ENCODE assay signal across 8 mouse cellular contexts in genomic region chr7:142482256-142482609, GRCm38 (mm10). TPM values are rescaled to one million over a fixed set of nuclear protein-coding genes. Genes with fewer than 3 reads are reported as not detected.
DNase-seq lines count a peak whose midpoint lies in the region; ATAC-seq and TF ChIP-seq lines count a peak whose summit lies in the region.

No protein-coding gene starts in this region.

- H3K4me1 ChIP-seq in embryonic fibroblast, embryonic 13.5 days (ENCODE audit: control insufficient read depth, insufficient read depth, low read length): peaks cover 38% of the 10 kb centered on the region
- H3K4me1 ChIP-seq in hindbrain, embryonic 16.5 days (ENCODE audit: control insufficient read depth, insufficient read depth, low read depth, low read length): peaks cover 14% of the 10 kb centered on the region

- ATAC-seq in hindbrain, embryonic 16.5 days: peak; percentile 38

- no peaks in the 10 kb centered on the region for H3K36me3 ChIP-seq in hindbrain, embryonic 16.5 days (ENCODE audit: control insufficient read depth, insufficient read depth, low read length)

- peak; percentile 29 for DNase-seq in kidney, postnatal 14 days
- DNase-seq in kidney, adult 9 months: no peak
- peak; percentile 29 for DNase-seq in naive thymus-derived CD4-positive, alpha-beta T cell, adult 2 months (ENCODE audit: low read depth)
- no peak for DNase-seq in thymus, postnatal 25 days
- no peak for DNase-seq in gastrocnemius, postnatal 25 days
- no peak for DNase-seq in cerebellum, adult 9-10 months

- H3K9ac ChIP-seq in hindbrain, embryonic 16.5 days (ENCODE audit: low read depth, low read length): no peak overlapping the region

- no peaks in the 10 kb centered on the region; the same call in 1 of the 2 replicates for H3K27me3 ChIP-seq in hindbrain, embryonic 16.5 days (replicated peaks; ENCODE audit: control insufficient read depth, insufficient read depth, low read length)

- whole genome bisulfite sequencing in hindbrain, embryonic 16.5 days: 25% methylated on average over 6 of the region's 6 CpGs

- TF ChIP-seq CTCF in embryonic fibroblast, embryonic 13.5 days (IDR thresholded peaks at IDR 0.05; ENCODE audit: borderline replicate concordance, insufficient read depth, low read length): no peak

- TF ChIP-seq POLR2A in embryonic fibroblast, embryonic 13.5 days (IDR thresholded peaks at IDR 0.05; ENCODE audit: low read depth, low read length): peak; percentile 38; the same call in 1 of the 2 replicates

- peak overlapping the region; percentile 96 for H3K27ac ChIP-seq in embryonic fibroblast, embryonic 13.5 days (ENCODE audit: insufficient read depth, low read length)
- H3K27ac ChIP-seq in hindbrain, embryonic 16.5 days (ENCODE audit: low read depth, low read length): peak overlapping the region; percentile 48

- no peaks in the 10 kb centered on the region for H3K9me3 ChIP-seq in hindbrain, embryonic 16.5 days (ENCODE audit: control insufficient read depth, low read length)

- H3K4me3 ChIP-seq in embryonic fibroblast, embryonic 13.5 days (ENCODE audit: insufficient read depth, low read length): no peak overlapping the region
- no peak overlapping the region for H3K4me3 ChIP-seq in hindbrain, embryonic 16.5 days (ENCODE audit: low read length)

- H3K4me2 ChIP-seq in hindbrain, embryonic 16.5 days (ENCODE audit: low read length): no peak overlapping the region; the same call in 1 of the 2 replicates

RNA-seq across cellular contexts. Expression of gene Tnnt3, which starts 16.4 kb away (rescaled TPM):
- 1.4 TPM in 2 replicates for polyA plus RNA-seq in embryonic fibroblast, embryonic 13.5 days (2011; ENCODE audit: insufficient read length, low read depth, missing spikeins)
- polyA plus RNA-seq in hindbrain, embryonic 16.5 days (2015; fragmentation: Nextera tagmentation; extraction: Ambion mirVana): 3.1 and 25.7 TPM in 2 replicates
- total RNA-seq in gastrocnemius, postnatal 25 days (2021): over 10,000 TPM; 28,170 to 31,317 TPM

RNA-seq across cellular contexts. Expression of gene Lsp1, which starts 21.6 kb away (rescaled TPM):
- polyA plus RNA-seq in embryonic fibroblast, embryonic 13.5 days (2011; ENCODE audit: insufficient read length, low read depth, missing spikeins): 114 and 159 TPM in 2 replicates
- polyA plus RNA-seq in hindbrain, embryonic 16.5 days (2015; fragmentation: Nextera tagmentation; extraction: Ambion mirVana): 5.5 and 6.0 TPM in 2 replicates
- 10 to 100 TPM; 43.2 to 60.3 TPM for total RNA-seq in gastrocnemius, postnatal 25 days (2021)

RNA-seq across cellular contexts. Expression of gene Tnni2, which starts 40.6 kb away (rescaled TPM):
- 1.1 TPM in 1 of 2 replicates, not detected in the other for polyA plus RNA-seq in embryonic fibroblast, embryonic 13.5 days (2011; ENCODE audit: insufficient read length, low read depth, missing spikeins)
- polyA plus RNA-seq in hindbrain, embryonic 16.5 days (2015; fragmentation: Nextera tagmentation; extraction: Ambion mirVana): 2.0 and 22.5 TPM in 2 replicates
- over 10,000 TPM; 16,193 to 17,938 TPM for total RNA-seq in gastrocnemius, postnatal 25 days (2021)

RNA-seq across cellular contexts. Expression of gene Syt8, which starts 47.6 kb away (rescaled TPM):
- 1.3 and 2.4 TPM in 2 replicates for polyA plus RNA-seq in embryonic fibroblast, embryonic 13.5 days (2011; ENCODE audit: insufficient read length, low read depth, missing spikeins)
- not detected in 2 replicates for polyA plus RNA-seq in hindbrain, embryonic 16.5 days (2015; fragmentation: Nextera tagmentation; extraction: Ambion mirVana)
- not detected for total RNA-seq in gastrocnemius, postnatal 25 days (2021)

RNA-seq across cellular contexts. Expression of gene Mrpl23, which starts 50.3 kb away (rescaled TPM):
- polyA plus RNA-seq in embryonic fibroblast, embryonic 13.5 days (2011; ENCODE audit: insufficient read length, low read depth, missing spikeins): 8.2 and 10.6 TPM in 2 replicates
- polyA plus RNA-seq in hindbrain, embryonic 16.5 days (2015; fragmentation: Nextera tagmentation; extraction: Ambion mirVana): 22.3 and 26.2 TPM in 2 replicates
- total RNA-seq in gastrocnemius, postnatal 25 days (2021): 10 to 100 TPM in 1 of 2 experiments, 1 to 10 TPM in 1; 8.6 to 18.3 TPM

Comparison
In these comparisons a context has a peak if more than half of its experiments do, and no peak if none do; other contexts are left out.
1. DNase-seq: peak in kidney, postnatal 14 days (single experiment) and naive thymus-derived CD4-positive, alpha-beta T cell, adult 2 months (single experiment); none in kidney, adult 9 months (single experiment), thymus, postnatal 25 days (single experiment), gastrocnemius, postnatal 25 days (single experiment) and cerebellum, adult 9-10 months (single experiment).
2. RNA of gene Lsp1, which starts 21.6 kb away (polyA plus RNA-seq): 114 to 159 TPM in embryonic fibroblast, embryonic 13.5 days; 5.5 to 6.0 TPM in hindbrain, embryonic 16.5 days; every median in the first group is over 10 times any median in the second.